Mouse (Mus musculus): ENCODE measurements around the gene Rnf146.

DNA sequence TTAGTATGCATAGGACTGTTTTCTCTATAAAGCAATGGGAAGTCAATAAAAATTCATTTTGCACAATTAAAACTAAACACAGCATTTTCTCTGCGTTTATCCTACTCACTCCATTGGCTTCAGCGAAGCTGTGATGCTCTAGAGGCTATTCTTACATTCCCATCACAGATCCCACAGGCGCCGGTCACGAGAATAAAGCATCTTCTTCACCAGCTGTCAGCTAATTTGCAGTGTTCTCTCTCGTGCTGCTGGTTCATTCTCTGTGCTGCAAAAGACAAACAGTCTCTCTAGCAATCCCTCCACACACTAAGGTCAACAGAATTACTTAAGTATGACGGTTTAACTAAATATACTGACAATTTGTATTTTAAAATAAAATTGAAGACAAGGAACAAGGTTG is 8.1 kb downstream of the Rnf146 start:
- TF ChIP-seq POLR2A (IDR thresholded peaks at IDR 0.05; ENCODE audit: low read depth, low read length) (no peak), CTCF (IDR thresholded peaks at IDR 0.05; ENCODE audit: extremely low read depth, insufficient read length, insufficient replicate concordance, low read depth, low read length) (no peak)

Data from small intestine, adult 2 months (tissue).